Mouse (Mus musculus) right cerebral cortex, adult 18-20 months (tissue): Measurements from ENCODE around the gene Phpt1.
A peak's percentile ranks its signal among the peaks of the same experiment; 100 is the strongest.

Source experiments
- DNase-seq: peaks from one replicate; pipeline ENCODE4 v3.0.0; 2022; ENCODE audit warnings: mixed read lengths

Phpt1 gene

GRCm38 (mm10) chr2:25574579-25575431, at the start of gene Phpt1, which contains the start of gene Mamdc4:
TSS of gene Phpt1 (minus strand) at chr2:25575224.
TSS of gene Mamdc4 (minus strand) at chr2:25574845.
- DNase-seq = peak; percentile 97

GRCm38 (mm10) chr2:25621229-25622200, 46.5 kb upstream of the Phpt1 start, which contains the start of gene Tmem141:
TSS of gene Tmem141 (minus strand) at chr2:25622005.
- DNase-seq = peak; percentile 90

- no peak for DNase-seq
Observed at GRCm38 (mm10) chr2:25620852-25621228, 45.8 kb upstream of the Phpt1 start.

GRCm38 (mm10) chr2:25620386-25620785, 45.4 kb upstream of the Phpt1 start:
- DNase-seq = no peak

DNA sequence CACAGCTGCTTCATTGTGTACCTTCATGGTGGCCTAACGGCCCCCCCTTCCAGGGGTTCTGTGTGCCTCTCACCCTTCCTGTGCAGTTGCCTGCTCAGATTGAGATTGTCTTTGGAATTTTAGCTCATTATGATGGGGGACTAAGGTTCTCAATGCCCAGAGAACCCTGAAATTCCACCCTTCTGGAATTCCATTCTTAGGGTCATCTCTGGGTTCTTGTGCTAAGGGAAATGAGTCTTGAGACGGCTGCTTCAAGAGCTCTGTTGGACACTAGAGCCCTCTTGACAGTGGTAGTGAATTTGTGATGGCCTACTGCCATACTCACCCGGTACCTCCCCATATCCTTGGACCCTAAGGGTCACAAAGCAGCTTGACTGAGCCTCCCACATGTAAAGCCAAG, 42.6 kb upstream of the Phpt1 start, which contains the start of gene Ccdc183:
TSS of gene Ccdc183 (minus strand) at position 101 of the 400 bp plus-strand sequence.
- no peak for DNase-seq

GRCm38 (mm10) chr2:25616398-25616797, 41.4 kb upstream of the Phpt1 start:
- DNase-seq = no peak

DNA sequence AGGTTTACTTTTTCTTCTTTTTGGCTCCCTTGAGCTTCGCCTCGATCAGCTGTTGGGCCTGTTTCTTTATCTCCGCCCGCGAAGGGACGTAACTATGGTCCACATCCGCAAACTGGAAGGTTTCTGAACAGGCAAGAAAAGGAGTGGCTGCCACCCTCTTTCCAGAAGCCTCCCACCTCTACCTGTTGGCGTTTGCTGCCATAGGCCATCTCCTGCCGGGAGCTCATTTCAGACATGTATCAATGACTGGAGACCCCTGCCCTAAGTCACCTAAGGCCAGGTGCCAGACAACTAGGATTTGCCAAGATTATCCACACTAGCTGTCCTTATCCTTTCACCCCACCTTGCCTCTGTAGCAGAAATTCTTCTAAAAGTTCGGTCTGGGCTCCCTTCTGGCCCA, 33.6 kb upstream of the Phpt1 start:
- no peak for DNase-seq

DNA sequence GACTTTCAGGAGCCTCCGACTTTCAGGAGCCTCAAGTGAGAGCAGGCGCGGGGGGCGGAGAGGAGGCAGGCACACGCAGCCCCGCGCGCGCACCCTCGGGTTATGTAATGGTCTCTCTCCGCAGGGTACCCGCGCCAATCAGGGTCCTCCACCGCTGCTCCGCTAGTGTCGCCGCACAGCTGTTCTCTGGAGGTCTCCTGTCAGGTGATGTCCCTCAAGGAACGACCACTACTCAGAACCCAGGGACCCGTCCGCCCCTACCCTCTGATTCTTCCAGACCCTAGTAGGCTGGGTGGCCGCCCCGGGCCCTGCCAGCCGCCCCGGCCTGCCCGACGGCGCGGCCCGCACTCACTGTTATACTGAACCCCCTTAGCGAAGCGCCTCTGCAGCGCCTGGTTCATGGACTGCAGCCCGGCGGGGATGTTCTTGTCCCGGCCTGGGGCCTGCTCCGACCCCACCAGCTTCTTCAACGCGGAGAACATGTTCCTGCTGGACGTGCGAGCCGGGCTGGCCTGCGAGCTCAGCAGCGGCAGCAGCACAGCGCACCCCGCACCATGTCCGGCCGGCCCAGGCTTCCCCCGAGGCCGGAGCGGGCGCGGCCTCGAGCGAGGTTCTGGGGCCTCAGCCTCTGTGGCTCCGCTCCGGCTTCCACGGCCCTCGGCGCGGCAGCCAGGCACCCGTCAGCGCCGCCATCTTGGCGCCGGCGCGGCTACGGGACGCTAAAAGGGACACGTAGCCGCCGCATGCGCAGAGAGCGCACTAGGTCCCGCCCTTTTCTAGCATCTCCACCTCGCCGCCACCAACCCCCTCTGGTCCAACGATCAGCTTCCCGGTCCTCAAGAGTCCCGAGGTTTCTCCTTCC, 33.0 kb upstream of the Phpt1 start, which contains the start of gene Rabl6:
TSS of gene Rabl6 (minus strand) at position 761 of the 862 bp plus-strand sequence.
- peak; percentile 93 for DNase-seq

DNA sequence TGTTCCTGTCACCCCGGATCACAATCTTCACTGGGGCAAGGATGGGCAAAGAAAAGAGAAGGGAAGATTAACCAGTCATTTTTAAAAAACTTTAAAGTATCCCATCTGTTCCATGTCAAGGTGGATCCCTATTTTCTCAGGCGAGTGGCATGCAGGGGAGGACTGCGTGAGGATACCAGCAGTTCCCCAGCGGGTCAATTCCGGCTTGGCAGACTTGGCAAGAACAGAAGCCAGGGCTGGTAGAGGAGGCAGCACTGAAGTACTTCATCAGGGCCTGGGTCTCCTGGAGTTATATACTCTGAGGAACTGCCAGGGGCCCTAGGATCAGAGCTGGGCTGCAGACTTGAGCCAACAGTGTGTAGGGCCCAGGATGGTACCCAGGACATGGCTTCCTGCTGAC, 27.5 kb upstream of the Phpt1 start:
- DNase-seq = no peak

GRCm38 (mm10) chr2:25600037-25600436, 25.0 kb upstream of the Phpt1 start:
- DNase-seq = no peak

- DNase-seq = no peak
Observed at GRCm38 (mm10) chr2:25598749-25599148, 23.7 kb upstream of the Phpt1 start.

- DNase-seq = no peak
Observed at GRCm38 (mm10) chr2:25596765-25597510, 21.9 kb upstream of the Phpt1 start.

GRCm38 (mm10) chr2:25591863-25592262, 16.8 kb upstream of the Phpt1 start:
- DNase-seq = peak; percentile 46

- DNase-seq = no peak
Observed at GRCm38 (mm10) chr2:25588227-25588907, 13.3 kb upstream of the Phpt1 start.

GRCm38 (mm10) chr2:25587290-25587689, 12.3 kb upstream of the Phpt1 start:
- no peak for DNase-seq

GRCm38 (mm10) chr2:25585601-25586000, 10.6 kb upstream of the Phpt1 start:
- no peak for DNase-seq

DNA sequence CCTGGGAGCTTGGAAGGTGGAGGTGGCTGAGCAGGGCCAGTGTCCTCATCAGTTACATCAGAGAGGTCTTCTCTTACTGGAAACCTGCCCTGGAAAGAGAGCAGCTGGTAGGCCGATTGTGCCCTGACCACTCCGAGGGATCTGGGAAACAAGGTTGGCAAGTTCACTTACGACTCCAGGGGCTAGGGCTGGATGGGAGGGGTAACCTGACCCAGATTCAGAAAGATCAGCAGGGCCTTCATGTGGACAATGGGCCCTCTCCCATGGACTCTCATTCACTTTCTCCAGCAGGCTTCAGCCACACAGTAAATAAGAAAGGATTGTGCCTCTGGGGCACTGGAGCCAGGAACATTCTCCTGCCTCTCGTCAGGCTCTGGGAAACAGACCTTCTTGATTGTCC, 9.8 kb upstream of the Phpt1 start:
- no peak for DNase-seq

DNA sequence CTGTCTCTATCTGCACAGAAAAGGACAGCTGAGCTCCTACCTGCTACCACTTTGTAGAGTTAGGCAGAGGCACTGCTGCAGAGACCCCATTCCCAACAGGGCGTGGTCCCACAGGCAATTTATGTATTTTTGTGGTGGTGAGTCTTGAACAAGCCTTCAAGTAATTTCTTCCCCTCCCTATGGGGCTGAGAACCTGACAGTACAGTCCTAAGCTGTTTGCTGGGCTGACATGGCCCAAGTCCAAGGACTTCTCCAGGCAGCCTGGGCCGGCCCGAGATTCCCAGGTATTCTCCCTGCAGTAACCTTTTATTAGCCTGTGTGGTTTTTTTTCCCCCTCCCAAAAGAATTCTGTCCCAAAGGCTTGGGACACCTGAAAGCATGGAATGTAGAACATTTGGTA, 9.1 kb upstream of the Phpt1 start:
- no peak for DNase-seq

DNA sequence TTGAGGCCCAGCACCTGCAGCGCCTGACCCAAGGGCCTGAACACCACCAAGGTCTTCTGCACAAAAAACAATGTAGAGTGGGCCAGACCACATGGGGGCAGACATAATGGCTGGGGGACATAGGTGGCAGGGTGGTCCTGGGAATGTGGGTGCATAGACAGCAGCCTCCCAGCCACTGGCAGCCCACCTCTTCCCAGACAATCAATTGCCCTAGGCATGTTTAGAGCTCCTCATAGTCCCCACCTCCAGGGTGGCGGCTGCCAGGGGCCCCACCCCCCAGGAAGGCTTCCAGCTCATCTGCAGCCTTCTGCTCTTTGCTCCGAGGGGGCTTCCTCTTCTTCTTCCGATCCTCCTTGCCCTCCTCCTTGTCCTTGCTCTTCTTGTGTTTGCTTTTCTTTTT, 8.5 kb upstream of the Phpt1 start:
- no peak for DNase-seq

GRCm38 (mm10) chr2:25583120-25583481, 8.1 kb upstream of the Phpt1 start:
- peak; percentile 39 for DNase-seq
